Mouse (Mus musculus): Measurements from ENCODE around the gene A530084C06Rik. TPM values are rescaled to one million over a fixed set of nuclear protein-coding genes. Genes with fewer than 3 reads are reported as not detected.

A530084C06Rik gene
- total RNA-seq, 2 experiments from 2014 or later, result not detected

DNA sequence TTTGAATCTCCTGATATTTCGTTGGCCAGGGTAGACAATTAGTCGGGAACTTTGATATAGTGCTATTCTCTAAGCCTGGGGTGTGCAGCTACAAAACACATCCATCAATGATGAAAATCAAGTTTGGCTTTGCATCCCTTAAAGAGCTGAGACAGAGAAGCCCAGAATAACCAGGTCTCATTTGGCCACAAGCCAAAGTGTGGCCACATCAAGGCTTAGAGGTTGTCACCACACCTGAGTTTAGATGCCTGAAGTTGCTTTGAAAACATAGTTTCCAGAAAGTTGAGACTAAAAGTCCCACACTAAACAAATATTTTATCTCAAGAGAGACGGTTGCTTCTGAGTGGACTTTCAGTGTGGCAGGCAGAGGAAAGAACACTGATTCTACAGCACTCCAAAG, 11.9 kb downstream of the A530084C06Rik start:
- no peak for DNase-seq
- intact Hi-C loops (cut with DNase I), result no loop called here

DNA sequence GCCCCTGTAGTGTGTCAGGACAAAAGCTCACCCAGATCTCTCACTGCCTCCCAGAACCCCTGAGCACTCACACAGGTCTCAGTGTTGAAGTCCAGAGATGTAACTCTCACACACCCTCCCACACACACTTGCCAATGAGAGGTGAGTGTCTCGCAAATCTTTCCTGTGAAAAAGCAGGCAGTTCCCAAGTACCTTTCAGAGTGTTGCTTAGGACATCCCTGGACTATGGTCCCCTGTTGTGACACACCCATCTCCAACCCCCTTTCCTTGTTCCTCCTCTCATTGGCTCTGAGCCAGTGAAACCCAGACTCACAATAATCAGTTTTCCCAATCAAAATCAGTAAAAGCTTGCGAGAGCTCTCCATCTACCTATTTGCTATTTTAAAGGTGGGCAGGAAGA, 12.3 kb downstream of the A530084C06Rik start:
- intact Hi-C loops (cut with DNase I), result no loop called here
- no peak for DNase-seq

DNA sequence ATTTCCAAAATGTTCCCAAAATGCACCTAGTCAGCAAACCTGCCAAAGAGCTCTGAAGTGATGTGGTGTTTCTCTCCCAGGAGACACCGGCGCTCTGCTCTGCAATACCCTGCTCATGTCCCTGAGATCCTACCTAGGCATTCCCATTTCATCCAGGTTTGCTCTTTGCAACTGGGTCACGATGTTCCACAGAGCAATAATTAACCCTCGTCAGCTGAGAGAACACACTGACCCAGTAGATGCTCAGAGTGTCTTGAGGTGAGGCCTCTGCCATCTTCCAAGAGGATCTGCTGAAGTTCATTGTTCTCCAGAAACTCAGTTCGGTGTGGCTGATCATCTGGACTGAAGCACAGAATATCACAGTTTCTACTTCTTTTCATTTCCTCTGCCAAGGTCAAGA, 16.1 kb downstream of the A530084C06Rik start:
- intact Hi-C loops (cut with DNase I), result no loop called here
- DNase-seq, result no peak

GRCm38 (mm10) chr13:31534726-31535125, 24.4 kb downstream of the A530084C06Rik start:
- intact Hi-C loops (cut with DNase I), result no loop called here
- no peak for DNase-seq

- intact Hi-C loops (cut with DNase I), result no loop called here
- DNase-seq, result no peak
Observed at GRCm38 (mm10) chr13:31531651-31532061, 27.5 kb downstream of the A530084C06Rik start.

DNA sequence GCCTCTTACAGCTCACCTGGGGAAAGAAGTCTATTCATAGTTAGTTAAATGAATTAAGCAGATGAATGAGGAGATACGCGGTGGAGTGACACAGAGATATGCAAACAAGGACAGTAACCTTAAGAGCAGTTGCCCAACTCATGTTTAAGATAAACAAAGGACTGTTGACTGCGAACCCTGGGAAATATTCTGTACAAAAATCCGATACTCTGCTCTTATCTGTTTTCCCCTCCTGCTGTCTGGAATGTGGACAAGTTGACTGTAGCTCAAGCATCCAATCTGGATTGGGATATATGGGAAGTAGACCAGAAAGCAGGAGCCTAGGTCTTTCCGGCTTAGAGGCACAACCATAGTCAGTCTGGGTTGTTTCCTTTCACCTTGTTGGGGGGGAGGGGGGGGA, 27.9 kb downstream of the A530084C06Rik start:
- intact Hi-C loops (cut with DNase I), result no loop called here

GRCm38 (mm10) chr13:31524976-31525375, 34.2 kb downstream of the A530084C06Rik start:
- DNase-seq, result no peak

More for the DNA sequence above, 27.9 kb downstream of the A530084C06Rik start:
- DNase-seq, result no peak

GRCm38 (mm10) chr13:31518971-31519370, 40.2 kb downstream of the A530084C06Rik start:
- intact Hi-C loops (cut with DNase I), result no loop called here
- no peak for DNase-seq

More at GRCm38 (mm10) chr13:31524976-31525375, 34.2 kb downstream of the A530084C06Rik start:
- intact Hi-C loops (cut with DNase I), result no loop called here

GRCm38 (mm10) chr13:31518411-31518886, 40.7 kb downstream of the A530084C06Rik start:
- peak; percentile 42 to 65 for DNase-seq
- intact Hi-C loops (cut with DNase I), result no loop called here

- intact Hi-C loops (cut with DNase I), result no loop called here
- DNase-seq, result no peak
Observed at GRCm38 (mm10) chr13:31515261-31515660, 43.9 kb downstream of the A530084C06Rik start.

- peak in 1 of 2 experiments; percentile 1 for DNase-seq
- intact Hi-C loops (cut with DNase I), result no loop called here
Observed at GRCm38 (mm10) chr13:31506494-31507167, 52.5 kb downstream of the A530084C06Rik start.

Other genes starting within 250 kb of the A530084C06Rik start
- gene Foxq1, start 3.2 kb downstream of the A530084C06Rik start, total RNA-seq (2021), result under 1 TPM; 0.10 to 0.17 TPM
- under 1 TPM in 1 of 2 experiments, not detected in 1; 0.10 TPM for gene Foxf2, start 66.5 kb upstream of the A530084C06Rik start, total RNA-seq (2021)
- gene Foxc1, start 247.3 kb upstream of the A530084C06Rik start, total RNA-seq (2021), result 1 to 10 TPM; 4.8 to 7.0 TPM